Mouse (Mus musculus): ENCODE measurements at regions not wholly inside any gene's neighbourhood (a gene's known extent, or its start where the extent isn't known, plus 50 kb on each side); places are given as distances from the start of the nearest gene placed in this dataset.

- TF ChIP-seq FLI1 (IDR thresholded peaks at IDR 0.05; ENCODE audit: low read length) (no peak), GATA1 (IDR thresholded peaks at IDR 0.05; ENCODE audit: borderline replicate concordance, low read length) (no peak)
Measured at GRCm38 (mm10) chr2:144189756-144190155, 80.7 kb upstream of the Mgme1 start.

Data from megakaryocyte, embryonic 14.5 days (primary cell).